Mouse (Mus musculus) skeletal muscle tissue, adult 2 months (tissue): Measurements from ENCODE around the gene Olfr107.

Experiments used
- DNase-seq: peaks from one replicate; pipeline ENCODE4 v3.0.0-alpha.2; 2012; ENCODE audit warnings: low read depth, low spot score

Gene Olfr107

DNA sequence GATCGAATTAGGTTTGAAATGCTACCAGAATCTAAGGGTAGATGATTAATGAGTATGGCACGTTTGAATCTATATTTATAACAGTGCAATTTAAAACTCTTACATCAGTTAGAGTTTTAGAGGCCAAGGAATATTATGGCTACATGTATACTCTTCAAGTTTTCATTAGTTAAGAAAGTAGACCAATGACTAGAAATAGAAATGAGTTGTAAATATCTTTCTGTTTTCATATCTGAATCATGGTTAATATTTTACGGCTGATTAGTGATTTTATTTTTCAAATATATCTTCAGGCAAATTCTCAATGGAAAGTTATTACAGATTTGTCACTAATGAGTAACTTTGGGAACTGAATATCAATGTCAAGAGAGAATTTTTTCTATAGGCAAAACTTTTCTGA is at the start of gene Olfr107:
Gene Olfr107 (plus strand): TSS at position 301 of the 400 bp plus-strand sequence.
- DNase-seq, result no peak

DNA sequence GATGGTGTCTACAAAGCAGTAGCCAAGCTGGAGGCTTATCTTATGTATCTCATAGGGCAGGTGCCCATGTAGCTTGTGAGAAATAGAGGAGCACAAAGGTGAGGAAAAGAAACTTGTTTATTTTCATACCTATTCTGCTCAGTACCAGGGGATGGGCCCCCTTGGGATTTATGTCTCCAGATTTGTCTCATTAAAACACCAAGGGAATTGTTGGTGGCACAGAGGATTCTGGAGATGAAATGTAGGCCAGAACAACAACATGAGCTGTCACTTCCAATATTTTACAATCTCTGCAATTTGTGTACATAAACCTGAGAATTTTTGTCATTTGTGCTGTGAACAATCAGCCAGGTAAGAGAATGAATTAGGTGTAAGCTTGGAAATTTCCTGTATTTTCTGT is 39.7 kb upstream of the Olfr107 start, which contains the start of gene Olfr104-ps:
Gene Olfr104-ps (plus strand): TSS at position 301 of the 400 bp plus-strand sequence.
- DNase-seq, result no peak

DNA sequence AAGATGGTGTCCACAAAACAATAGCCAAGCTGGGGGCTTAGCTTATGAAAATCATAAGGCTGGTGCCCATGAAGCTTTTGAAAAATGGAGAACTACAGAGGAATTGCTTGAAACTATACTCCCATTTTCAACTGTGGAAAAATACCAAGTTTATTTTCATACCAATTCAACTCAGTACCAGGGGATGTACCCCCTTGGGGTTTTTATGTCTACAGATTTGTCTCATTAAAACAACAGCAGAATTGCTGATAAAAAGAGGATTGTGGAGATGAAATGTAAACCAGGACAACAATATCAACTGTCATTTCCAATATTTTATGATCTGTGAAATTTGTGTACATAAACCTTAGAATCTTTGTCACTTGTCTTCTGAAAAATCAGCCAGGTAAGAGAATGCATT is 20.3 kb upstream of the Olfr107 start, which contains the start of gene Olfr105-ps:
Gene Olfr105-ps (plus strand): TSS at position 301 of the 400 bp plus-strand sequence.
- no peak for DNase-seq

DNA sequence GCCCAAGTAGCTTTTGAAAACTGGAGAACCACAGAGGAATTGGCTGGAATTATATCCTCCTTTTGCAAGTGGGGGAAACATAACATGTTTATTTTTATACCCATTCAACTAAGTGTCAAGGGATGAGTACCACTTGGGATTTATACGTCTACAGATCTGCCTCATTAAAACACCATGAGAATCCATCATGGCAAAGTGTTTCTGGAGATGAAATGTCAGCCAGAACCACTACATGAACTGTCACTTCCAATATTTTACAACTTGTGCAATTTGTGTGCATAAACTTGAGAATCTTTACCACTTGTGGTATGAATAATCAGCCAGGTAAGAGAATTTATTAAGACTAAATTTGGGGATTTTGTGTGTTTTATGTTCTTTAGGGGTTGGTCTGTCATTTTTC is 8.9 kb upstream of the Olfr107 start, which contains the start of gene Olfr106-ps:
Gene Olfr106-ps (plus strand): TSS at position 301 of the 400 bp plus-strand sequence.
- DNase-seq, result no peak

DNA sequence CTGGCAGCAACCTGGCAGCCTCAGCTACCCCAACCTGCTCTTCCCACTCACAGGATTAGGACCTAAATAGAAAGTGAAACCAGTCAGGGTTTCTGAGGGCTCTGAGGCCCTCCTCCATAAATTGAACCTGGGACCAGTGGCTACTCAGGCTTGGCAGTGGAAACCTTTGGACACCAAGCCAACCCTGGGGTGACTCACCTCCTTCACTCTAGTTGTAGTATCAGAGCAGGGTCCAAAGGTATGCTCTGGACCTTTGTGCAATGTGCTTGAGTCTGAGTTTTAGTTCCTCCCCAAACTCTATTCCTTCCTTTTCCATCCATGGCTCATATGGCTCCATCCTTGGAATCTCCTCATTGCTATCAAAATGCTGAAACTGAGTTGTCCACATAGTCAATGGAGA is 14.4 kb downstream of the Olfr107 start:
- DNase-seq, result no peak

DNA sequence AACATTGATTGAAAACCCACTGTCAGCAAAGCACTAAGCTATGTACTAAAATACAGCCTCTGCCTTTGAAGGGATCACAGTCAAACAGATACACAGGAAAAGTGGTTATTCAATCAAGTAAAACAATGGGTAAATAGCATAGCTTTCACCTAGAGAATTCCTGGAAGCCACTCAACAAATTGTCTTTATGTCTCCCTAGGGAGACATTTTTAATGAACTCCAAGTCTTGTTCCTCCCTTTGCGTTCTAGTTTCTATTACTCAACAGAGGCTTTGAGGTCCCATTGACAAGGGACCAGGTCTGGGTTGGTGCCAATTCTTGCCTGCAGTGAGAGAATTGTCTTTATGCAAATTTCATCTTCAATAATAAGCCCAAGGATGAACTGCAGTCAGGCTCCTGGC is 46.2 kb downstream of the Olfr107 start, which contains the start of gene Olfr108:
Gene Olfr108 (plus strand): TSS at position 301 of the 400 bp plus-strand sequence.
- no peak for DNase-seq
